Mouse (Mus musculus) kidney, postnatal 0 days (tissue): ENCODE data around the gene Ddi2. TPM values are rescaled to one million over a fixed set of nuclear protein-coding genes. Genes with fewer than 3 reads are reported as not detected.
A peak's percentile ranks its signal among the peaks of the same experiment; 100 is the strongest.

Experiments
- ATAC-seq: fragments of 200-750 bp; cut with Nextera tagmentation; replicated peaks from 2 replicates; pipeline ENCODE4 v1.8.0; 2017; ENCODE audit warnings: low read depth, moderate number of reproducible peaks, moderate TSS enrichment, moderate library complexity; ENCODE audit not compliant: low FRiP score
- DNase-seq: peaks from one replicate; pipeline ENCODE4 v3.0.0-alpha.2; 2016; ENCODE audit warnings: low spot score
- H3K27ac ChIP-seq: fragments of 300-500 bp; sonication (generic); 2 replicates; pipeline ENCODE4 v1.5.1; 2014; ENCODE audit warnings: mild to moderate bottlenecking
- H3K27me3 ChIP-seq: fragments of 300-500 bp; sonication (generic); 2 replicates; pipeline ENCODE4 v1.6.1; 2014; ENCODE audit warnings: low read length, mixed read lengths; ENCODE audit not compliant: insufficient read depth
- H3K36me3 ChIP-seq: fragments of 300-500 bp; sonication (generic); 2 replicates; pipeline ENCODE4 v1.6.1; 2014; ENCODE audit warnings: low read length, mixed read lengths; ENCODE audit not compliant: insufficient read depth
- H3K4me1 ChIP-seq: fragments of 300-500 bp; sonication (generic); replicated peaks from 2 replicates; pipeline ENCODE4 v1.6.1; 2014; ENCODE audit warnings: antibody characterized with exemption, low read length, mixed read lengths; ENCODE audit not compliant: insufficient read depth
- H3K4me2 ChIP-seq: fragments of 300-500 bp; sonication (generic); 2 replicates; pipeline ENCODE4 v1.6.1; 2014; ENCODE audit warnings: mild to moderate bottlenecking, low read length, moderate library complexity, mixed read lengths
- H3K4me3 ChIP-seq: fragments of 300-500 bp; sonication (generic); replicated peaks from 2 replicates; pipeline ENCODE4 v1.5.1; 2014; ENCODE audit warnings: low read depth, low read length
- H3K9ac ChIP-seq: fragments of 300-500 bp; sonication (generic); 2 replicates; pipeline ENCODE4 v1.6.1; 2014; ENCODE audit warnings: low read depth, low read length
- H3K9me3 ChIP-seq: fragments of 300-500 bp; sonication (generic); replicated peaks from 2 replicates; pipeline ENCODE4 v1.6.1; 2016; ENCODE audit warnings: low read length, inconsistent platforms, mixed read lengths
- CTCF ChIP-seq: IDR thresholded peaks from 2 replicates; pipeline ENCODE4 v1.5.1; 2016; ENCODE audit warnings: antibody characterized with exemption, low read depth, mild to moderate bottlenecking, moderate library complexity
- WGBS: fragments of 180-500 bp; shearing (Covaris S2); extraction: QIAGEN DNeasy Blood & Tissue Kit; methylation state at CpG from one replicate; pipeline ENCODE4 v1.1.7; 2014; 5-methylcytosine and 5-hydroxymethylcytosine counted together
- polyA plus RNA-seq: library from polyadenylated mRNA; unstranded; fragments of >200 nt; fragmentation: Nextera tagmentation; extraction: Ambion mirVana; gene quantifications from 2 replicates; pipeline ENCODE4 v1.2.1, GENCODE M21; 2015

Gene Ddi2
- polyA plus RNA-seq, 1 experiment from 2014 or later, result 16.4 TPM

GRCm38 (mm10) chr4:141766668-141767352 is 43.6 kb upstream of the Ddi2 start:
- Histone ChIP-seq H3K9ac (no peak overlapping the region), H3K4me3 (no peak overlapping the region), H3K27ac (peak overlapping the region; percentile 65; the same call in 1 of the 2 replicates), H3K27me3 (no peaks in the 10 kb centered on the region), H3K36me3 (peaks cover 53% of the 10 kb centered on the region), H3K9me3 (no peaks in the 10 kb centered on the region), H3K4me2 (no peak overlapping the region), H3K4me1 (peaks cover 7% of the 10 kb centered on the region; the same call in 1 of the 2 replicates)
- WGBS, result 55% methylated on average over 19 of the region's 19 CpGs
- no peak for TF ChIP-seq CTCF
- peak; percentile 67 for DNase-seq
- no peak for ATAC-seq

GRCm38 (mm10) chr4:141766316-141766667 is 43.1 kb upstream of the Ddi2 start:
- Histone ChIP-seq H3K27me3 (no peaks in the 10 kb centered on the region), H3K36me3 (peaks cover 53% of the 10 kb centered on the region), H3K4me1 (peaks cover 7% of the 10 kb centered on the region; the same call in 1 of the 2 replicates), H3K27ac (peak overlapping the region; percentile 65; the same call in 1 of the 2 replicates), H3K9me3 (no peaks in the 10 kb centered on the region), H3K4me3 (no peak overlapping the region), H3K9ac (no peak overlapping the region), H3K4me2 (no peak overlapping the region)
- WGBS, result 64% methylated on average over 8 of the region's 8 CpGs
- DNase-seq, result no peak
- no peak for ATAC-seq
- TF ChIP-seq CTCF, result no peak

GRCm38 (mm10) chr4:141765008-141765407 is 41.8 kb upstream of the Ddi2 start:
- Histone ChIP-seq H3K4me2 (no peak overlapping the region), H3K4me1 (peaks cover 7% of the 10 kb centered on the region; the same call in 1 of the 2 replicates), H3K9ac (no peak overlapping the region), H3K36me3 (peaks cover 44% of the 10 kb centered on the region), H3K27me3 (no peaks in the 10 kb centered on the region), H3K4me3 (no peak overlapping the region), H3K9me3 (no peaks in the 10 kb centered on the region), H3K27ac (no peak overlapping the region)
- TF ChIP-seq CTCF, result no peak
- 91% methylated on average over 3 of the region's 3 CpGs for WGBS
- ATAC-seq (no peak), DNase-seq (no peak)

GRCm38 (mm10) chr4:141763476-141763875 is 40.3 kb upstream of the Ddi2 start:
- Histone ChIP-seq H3K4me3 (no peak overlapping the region), H3K27me3 (no peaks in the 10 kb centered on the region), H3K9me3 (no peaks in the 10 kb centered on the region), H3K36me3 (peaks cover 29% of the 10 kb centered on the region), H3K9ac (no peak overlapping the region), H3K4me2 (no peak overlapping the region), H3K4me1 (peaks cover 7% of the 10 kb centered on the region; the same call in 1 of the 2 replicates), H3K27ac (no peak overlapping the region)
- 88% methylated on average over 12 of the region's 12 CpGs for WGBS
- no peak for TF ChIP-seq CTCF
- ATAC-seq (no peak), DNase-seq (no peak)

- H3K9ac ChIP-seq, result no peak overlapping the region
- no peak for DNase-seq
- no peak overlapping the region for H3K27ac ChIP-seq
- H3K4me3 ChIP-seq, result no peak overlapping the region
- peaks cover 2% of the 10 kb centered on the region; the same call in 1 of the 2 replicates for H3K4me1 ChIP-seq
- 85% methylated on average over 13 of the region's 13 CpGs for WGBS
- no peak for TF ChIP-seq CTCF
- no peak for ATAC-seq
- no peaks in the 10 kb centered on the region for H3K27me3 ChIP-seq
- no peaks in the 10 kb centered on the region for H3K9me3 ChIP-seq
- peaks cover 24% of the 10 kb centered on the region for H3K36me3 ChIP-seq
- H3K4me2 ChIP-seq, result no peak overlapping the region
Observed at GRCm38 (mm10) chr4:141762102-141762598, 38.9 kb upstream of the Ddi2 start.

- H3K4me2 ChIP-seq, result no peak overlapping the region
- DNase-seq (no peak), ATAC-seq (no peak)
- H3K4me1 ChIP-seq, result no peaks in the 10 kb centered on the region
- H3K9ac ChIP-seq, result no peak overlapping the region
- H3K4me3 ChIP-seq, result no peak overlapping the region
- WGBS, result 83% methylated on average over 4 of the region's 4 CpGs
- H3K27me3 ChIP-seq, result no peaks in the 10 kb centered on the region
- H3K27ac ChIP-seq, result no peak overlapping the region
- H3K36me3 ChIP-seq, result peaks cover 18% of the 10 kb centered on the region
- TF ChIP-seq CTCF, result no peak
- no peaks in the 10 kb centered on the region for H3K9me3 ChIP-seq
Observed at GRCm38 (mm10) chr4:141760942-141761341, 37.7 kb upstream of the Ddi2 start.
